Mouse (Mus musculus): Measurements from ENCODE around the gene Kctd8. TPM values are rescaled to one million over a fixed set of nuclear protein-coding genes. Genes with fewer than 3 reads are reported as not detected.
"Not testable (repeated sequence)": the region's sequence is repeated elsewhere in the genome, so short reads cannot be mapped to it uniquely, and the experiment has no call there.

Gene Kctd8
- polyA plus RNA-seq, 1 experiment from 2014 or later, result 0.97 TPM

DNA sequence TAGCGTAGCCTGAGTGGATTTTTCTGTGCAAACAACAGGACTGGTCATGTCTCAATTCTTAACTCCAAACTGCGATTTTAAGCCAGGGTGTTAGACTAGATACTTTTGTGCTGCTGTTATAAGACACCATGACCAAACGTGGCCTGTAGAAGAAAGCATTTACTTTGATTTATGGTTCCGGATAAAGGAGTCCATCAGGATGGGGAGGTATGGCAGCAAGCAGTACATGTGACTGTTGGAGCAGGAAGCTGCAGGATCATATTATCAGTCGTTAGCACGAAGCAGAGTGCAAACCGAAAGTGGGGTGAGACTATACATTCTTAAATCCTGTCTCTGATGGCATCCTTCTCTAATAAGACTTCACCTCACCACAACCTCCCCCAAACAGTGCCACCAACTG, 28.9 kb downstream of the Kctd8 start:
- Histone ChIP-seq H3K36me3 (ENCODE audit: control insufficient read depth, insufficient read depth, low read length) (no peaks in the 10 kb centered on the region), H3K27ac (ENCODE audit: low read depth) (no peak overlapping the region), H3K9me3 (ENCODE audit: control insufficient read depth, low read length) (no peaks in the 10 kb centered on the region), H3K4me1 (replicated peaks; ENCODE audit: control insufficient read depth, insufficient read depth, low read length) (no peaks in the 10 kb centered on the region), H3K4me2 (ENCODE audit: low read length) (no peak overlapping the region), H3K27me3 (replicated peaks; ENCODE audit: control insufficient read depth, insufficient read depth, low read length) (no peaks in the 10 kb centered on the region), H3K4me3 (ENCODE audit: low read depth, low read length) (no peak overlapping the region), H3K9ac (ENCODE audit: low read length) (no peak overlapping the region)
- ATAC-seq (replicated peaks; ENCODE audit: low FRiP score, low TSS enrichment, low read depth) (no peak), DNase-seq (ENCODE audit: low spot score) (no peak)
- 71% methylated on average over 7 of the region's 7 CpGs for WGBS

DNA sequence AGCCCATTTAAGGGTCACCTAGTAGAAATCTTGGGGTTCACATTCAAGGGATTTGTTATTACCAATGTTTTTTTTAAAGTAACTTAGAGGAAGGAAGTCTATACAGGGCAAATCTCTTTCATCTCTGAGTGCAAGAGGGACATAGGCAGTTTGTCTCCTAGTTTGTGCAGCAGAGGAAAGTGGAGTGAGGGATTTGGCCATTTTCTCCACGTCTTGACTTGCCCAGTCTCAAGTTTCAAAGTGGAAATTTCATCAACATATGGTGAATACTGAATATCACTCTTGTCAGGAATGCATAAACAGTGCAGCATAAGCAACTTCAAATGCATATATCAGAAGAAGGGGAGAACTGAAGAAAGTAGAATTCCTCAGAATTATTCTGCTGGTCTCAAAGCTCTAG, 39.8 kb downstream of the Kctd8 start:
- no peaks in the 10 kb centered on the region for H3K4me1 ChIP-seq (replicated peaks; ENCODE audit: control insufficient read depth, insufficient read depth, low read length)
- ATAC-seq (replicated peaks; ENCODE audit: low FRiP score, low TSS enrichment, low read depth) (no peak), DNase-seq (ENCODE audit: low spot score) (no peak)
- no peak overlapping the region for H3K4me2 ChIP-seq (ENCODE audit: low read length)
- H3K9ac ChIP-seq (ENCODE audit: low read length), result no peak overlapping the region
- H3K36me3 ChIP-seq (ENCODE audit: control insufficient read depth, insufficient read depth, low read length), result no peaks in the 10 kb centered on the region
- no peaks in the 10 kb centered on the region for H3K9me3 ChIP-seq (ENCODE audit: control insufficient read depth, low read length)
- H3K27me3 ChIP-seq (replicated peaks; ENCODE audit: control insufficient read depth, insufficient read depth, low read length), result no peaks in the 10 kb centered on the region
- no peak overlapping the region for H3K27ac ChIP-seq (ENCODE audit: low read depth)
- WGBS, result 14% methylated on average over 1 of the region's 1 CpGs
- no peak overlapping the region for H3K4me3 ChIP-seq (ENCODE audit: low read depth, low read length)

DNA sequence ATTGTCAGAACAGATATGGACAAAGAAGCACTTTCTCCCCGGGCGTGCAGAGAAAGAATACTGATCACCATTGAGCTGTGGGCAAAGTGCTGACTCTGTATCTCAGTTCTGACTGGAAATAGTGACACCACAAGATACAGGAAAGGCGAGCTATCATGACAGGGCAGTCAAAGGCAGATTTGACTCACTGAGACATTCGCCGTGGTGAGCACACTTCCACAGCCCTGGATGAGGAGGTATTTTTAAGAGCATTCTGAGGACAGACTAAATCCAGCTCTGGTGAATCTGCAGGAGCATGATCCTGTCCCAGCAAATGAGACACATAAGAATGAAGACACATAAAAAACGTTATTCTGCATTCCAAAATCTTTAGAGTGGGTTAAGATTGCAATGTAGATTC, 49.1 kb downstream of the Kctd8 start:
- no peak for DNase-seq (ENCODE audit: low spot score)
- no peak overlapping the region for H3K4me2 ChIP-seq (ENCODE audit: low read length)
- no peak for ATAC-seq (replicated peaks; ENCODE audit: low FRiP score, low TSS enrichment, low read depth)
- H3K27me3 ChIP-seq (replicated peaks; ENCODE audit: control insufficient read depth, insufficient read depth, low read length), result no peaks in the 10 kb centered on the region
- no peak overlapping the region for H3K9ac ChIP-seq (ENCODE audit: low read length)
- H3K27ac ChIP-seq (ENCODE audit: low read depth), result no peak overlapping the region
- no peak overlapping the region for H3K4me3 ChIP-seq (ENCODE audit: low read depth, low read length)
- WGBS, result 74% methylated on average over 6 of the region's 6 CpGs
- no peaks in the 10 kb centered on the region for H3K4me1 ChIP-seq (replicated peaks; ENCODE audit: control insufficient read depth, insufficient read depth, low read length)
- no peaks in the 10 kb centered on the region for H3K9me3 ChIP-seq (ENCODE audit: control insufficient read depth, low read length)
- no peaks in the 10 kb centered on the region for H3K36me3 ChIP-seq (ENCODE audit: control insufficient read depth, insufficient read depth, low read length)

DNA sequence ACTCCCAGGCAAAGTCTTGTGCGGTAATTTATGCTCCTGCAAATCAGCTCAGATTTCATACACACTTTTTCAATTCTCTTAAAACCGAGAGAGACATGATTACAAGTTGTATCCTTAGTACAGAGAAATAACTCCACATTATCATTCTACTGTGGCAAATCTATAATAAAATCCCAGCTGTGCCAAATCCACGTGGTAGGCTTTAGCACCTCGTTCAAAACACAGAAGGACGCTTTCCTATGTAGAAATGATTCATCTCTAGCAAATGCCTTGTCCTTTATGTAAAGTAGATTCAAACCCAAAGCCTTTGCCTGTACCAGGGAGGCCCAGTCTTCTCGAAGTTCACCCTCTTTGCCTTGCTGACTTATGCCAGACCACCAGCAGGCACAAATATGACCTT, 57.1 kb downstream of the Kctd8 start:
- Histone ChIP-seq H3K36me3 (ENCODE audit: control insufficient read depth, insufficient read depth, low read length) (no peaks in the 10 kb centered on the region), H3K9me3 (ENCODE audit: control insufficient read depth, low read length) (no peaks in the 10 kb centered on the region), H3K4me1 (replicated peaks; ENCODE audit: control insufficient read depth, insufficient read depth, low read length) (no peaks in the 10 kb centered on the region), H3K4me2 (ENCODE audit: low read length) (no peak overlapping the region), H3K4me3 (ENCODE audit: low read depth, low read length) (no peak overlapping the region), H3K27ac (ENCODE audit: low read depth) (no peak overlapping the region), H3K27me3 (replicated peaks; ENCODE audit: control insufficient read depth, insufficient read depth, low read length) (no peaks in the 10 kb centered on the region), H3K9ac (ENCODE audit: low read length) (no peak overlapping the region)
- DNase-seq (ENCODE audit: low spot score) (no peak), ATAC-seq (replicated peaks; ENCODE audit: low FRiP score, low TSS enrichment, low read depth) (no peak)
- 75% methylated on average over 6 of the region's 6 CpGs for WGBS

DNA sequence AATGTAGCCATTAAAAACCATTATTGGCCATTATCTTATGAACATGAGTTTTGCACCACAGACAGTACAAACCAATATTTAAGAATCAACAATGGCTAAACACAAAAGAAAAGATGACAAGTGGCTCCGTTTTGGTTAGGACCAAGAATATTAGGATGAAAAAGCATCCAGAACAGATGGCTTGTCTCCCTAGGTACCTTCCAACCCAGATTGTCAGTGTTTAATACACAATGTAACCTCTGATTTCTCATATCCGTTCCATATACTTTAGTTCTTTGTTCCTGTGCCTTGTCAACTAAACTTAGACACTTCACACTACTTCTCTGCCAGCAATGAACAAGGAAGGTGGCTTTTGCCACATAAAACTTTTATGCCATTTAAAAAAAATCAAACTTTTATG, 89.1 kb downstream of the Kctd8 start:
- H3K9ac ChIP-seq (ENCODE audit: low read length), result no peak overlapping the region
- ATAC-seq (replicated peaks; ENCODE audit: low FRiP score, low TSS enrichment, low read depth) (no peak), DNase-seq (ENCODE audit: low spot score) (no peak)
- H3K36me3 ChIP-seq (ENCODE audit: control insufficient read depth, insufficient read depth, low read length), result no peaks in the 10 kb centered on the region
- no peaks in the 10 kb centered on the region for H3K4me1 ChIP-seq (replicated peaks; ENCODE audit: control insufficient read depth, insufficient read depth, low read length)
- H3K4me3 ChIP-seq (ENCODE audit: low read depth, low read length), result no peak overlapping the region
- H3K4me2 ChIP-seq (ENCODE audit: low read length), result no peak overlapping the region
- no peaks in the 10 kb centered on the region for H3K27me3 ChIP-seq (replicated peaks; ENCODE audit: control insufficient read depth, insufficient read depth, low read length)
- WGBS, result 73% methylated on average over 2 of the region's 2 CpGs
- H3K9me3 ChIP-seq (ENCODE audit: control insufficient read depth, low read length), result no peaks in the 10 kb centered on the region
- no peak overlapping the region for H3K27ac ChIP-seq (ENCODE audit: low read depth)

DNA sequence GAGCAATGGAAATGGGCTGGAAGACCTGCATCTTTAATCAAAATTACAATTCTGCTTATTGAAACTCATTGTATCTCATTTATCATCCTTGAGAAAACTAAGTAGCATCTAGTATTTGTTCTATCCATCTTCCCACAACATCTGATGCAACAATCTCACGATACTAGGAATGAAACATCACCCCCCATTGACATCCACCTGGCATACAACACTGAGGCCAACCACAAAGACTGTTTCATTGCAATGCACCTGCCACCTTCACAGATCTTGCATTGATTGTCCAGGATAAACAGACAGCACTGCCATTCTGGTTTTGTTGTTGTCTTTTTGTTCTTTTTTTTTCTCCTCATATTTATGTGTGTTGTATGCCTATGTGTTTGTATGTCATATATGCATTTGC, 99.5 kb downstream of the Kctd8 start:
- H3K4me1 ChIP-seq (replicated peaks; ENCODE audit: control insufficient read depth, insufficient read depth, low read length), result no peaks in the 10 kb centered on the region
- H3K9me3 ChIP-seq (ENCODE audit: control insufficient read depth, low read length), result no peaks in the 10 kb centered on the region
- H3K4me2 ChIP-seq (ENCODE audit: low read length), result no peak overlapping the region
- H3K27me3 ChIP-seq (replicated peaks; ENCODE audit: control insufficient read depth, insufficient read depth, low read length), result no peaks in the 10 kb centered on the region
- no peaks in the 10 kb centered on the region for H3K36me3 ChIP-seq (ENCODE audit: control insufficient read depth, insufficient read depth, low read length)
- H3K4me3 ChIP-seq (ENCODE audit: low read depth, low read length), result no peak overlapping the region
- 72% methylated on average over 1 of the region's 1 CpGs for WGBS
- DNase-seq (ENCODE audit: low spot score) (no peak), ATAC-seq (replicated peaks; ENCODE audit: low FRiP score, low TSS enrichment, low read depth) (no peak)
- no peak overlapping the region for H3K27ac ChIP-seq (ENCODE audit: low read depth)
- no peak overlapping the region for H3K9ac ChIP-seq (ENCODE audit: low read length)

DNA sequence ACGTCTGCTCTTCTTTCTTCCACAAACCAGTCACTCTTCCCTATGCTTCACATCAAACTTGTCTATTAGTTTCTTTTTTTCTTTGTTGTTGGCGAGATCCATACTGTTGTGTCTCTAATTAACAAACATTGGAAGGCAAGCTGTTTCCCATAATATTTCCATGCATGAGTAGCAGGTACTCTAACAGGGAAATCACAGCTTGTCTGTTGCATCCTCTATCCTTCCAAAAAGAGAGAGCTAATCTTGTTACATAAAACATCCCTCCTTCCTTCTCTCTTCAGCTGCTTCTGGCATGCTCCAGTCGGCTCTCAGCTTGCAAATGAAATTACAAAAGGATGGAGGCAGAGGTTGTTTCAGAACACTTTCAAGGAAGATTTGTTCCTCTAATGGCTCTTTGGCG, 107.9 kb downstream of the Kctd8 start:
- Histone ChIP-seq H3K4me1 (replicated peaks; ENCODE audit: control insufficient read depth, insufficient read depth, low read length) (no peaks in the 10 kb centered on the region), H3K4me2 (ENCODE audit: low read length) (no peak overlapping the region), H3K4me3 (ENCODE audit: low read depth, low read length) (no peak overlapping the region), H3K27ac (ENCODE audit: low read depth) (no peak overlapping the region), H3K36me3 (ENCODE audit: control insufficient read depth, insufficient read depth, low read length) (no peaks in the 10 kb centered on the region), H3K27me3 (replicated peaks; ENCODE audit: control insufficient read depth, insufficient read depth, low read length) (no peaks in the 10 kb centered on the region), H3K9me3 (ENCODE audit: control insufficient read depth, low read length) (no peaks in the 10 kb centered on the region), H3K9ac (ENCODE audit: low read length) (no peak overlapping the region)
- 75% methylated on average over 4 of the region's 4 CpGs for WGBS
- DNase-seq (ENCODE audit: low spot score), result no peak
- no peak for ATAC-seq (replicated peaks; ENCODE audit: low FRiP score, low TSS enrichment, low read depth)

DNA sequence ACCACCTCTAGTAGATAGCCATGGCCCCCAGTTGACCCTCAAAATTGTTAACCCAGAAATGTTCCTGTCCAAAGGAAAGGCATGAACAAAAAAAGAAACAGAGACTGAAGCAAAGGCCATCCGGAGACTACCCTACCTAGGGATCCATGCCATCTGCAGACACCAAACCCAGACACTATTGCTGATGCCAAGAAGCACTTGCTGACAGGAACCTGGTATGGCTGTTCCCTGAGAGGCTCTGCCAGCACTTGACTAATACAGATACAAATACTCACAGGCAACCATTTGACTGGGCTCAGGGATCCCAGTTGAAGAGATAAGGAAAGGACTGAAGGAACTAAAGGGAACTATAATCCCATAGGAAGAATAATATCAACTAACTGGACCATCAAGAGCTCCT, 109.8 kb downstream of the Kctd8 start:
- H3K27me3 ChIP-seq (replicated peaks; ENCODE audit: control insufficient read depth, insufficient read depth, low read length); H3K27ac ChIP-seq (ENCODE audit: low read depth); ATAC-seq (replicated peaks; ENCODE audit: low FRiP score, low TSS enrichment, low read depth); H3K36me3 ChIP-seq (ENCODE audit: control insufficient read depth, insufficient read depth, low read length); H3K4me1 ChIP-seq (replicated peaks; ENCODE audit: control insufficient read depth, insufficient read depth, low read length); H3K4me3 ChIP-seq (ENCODE audit: low read depth, low read length); H3K9me3 ChIP-seq (ENCODE audit: control insufficient read depth, low read length); H3K9ac ChIP-seq (ENCODE audit: low read length); H3K4me2 ChIP-seq (ENCODE audit: low read length); DNase-seq (ENCODE audit: low spot score): not testable (repeated sequence)
- WGBS, result 92% methylated on average over 1 of the region's 1 CpGs

DNA sequence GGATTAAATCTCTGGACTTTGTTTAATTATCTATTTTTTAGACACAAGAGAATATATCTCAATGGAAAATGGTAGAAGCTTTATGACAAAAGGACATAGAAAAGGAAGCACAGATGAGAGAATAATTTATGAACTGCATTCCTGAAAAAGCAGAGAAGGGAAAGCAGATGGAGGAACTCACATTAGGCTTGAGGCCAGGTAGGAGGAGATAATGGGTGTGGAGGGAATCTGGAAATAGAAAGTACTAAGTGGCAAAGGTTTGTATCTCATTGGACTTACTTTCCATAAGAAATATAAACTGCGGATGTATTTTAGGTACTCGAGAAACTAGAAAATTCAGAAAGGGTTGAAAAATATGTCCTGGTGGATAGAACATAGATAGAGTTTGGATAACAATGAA, 114.3 kb downstream of the Kctd8 start:
- Histone ChIP-seq H3K9ac (ENCODE audit: low read length) (no peak overlapping the region), H3K9me3 (ENCODE audit: control insufficient read depth, low read length) (no peaks in the 10 kb centered on the region), H3K4me2 (ENCODE audit: low read length) (no peak overlapping the region), H3K27me3 (replicated peaks; ENCODE audit: control insufficient read depth, insufficient read depth, low read length) (no peaks in the 10 kb centered on the region), H3K27ac (ENCODE audit: low read depth) (no peak overlapping the region), H3K36me3 (ENCODE audit: control insufficient read depth, insufficient read depth, low read length) (no peaks in the 10 kb centered on the region), H3K4me1 (replicated peaks; ENCODE audit: control insufficient read depth, insufficient read depth, low read length) (no peaks in the 10 kb centered on the region), H3K4me3 (ENCODE audit: low read depth, low read length) (no peak overlapping the region)
- WGBS, result 76% methylated on average over 2 of the region's 2 CpGs
- ATAC-seq (replicated peaks; ENCODE audit: low FRiP score, low TSS enrichment, low read depth) (no peak), DNase-seq (ENCODE audit: low spot score) (no peak)

All from intestine, embryonic 14.5 days (tissue).